Mouse (Mus musculus) lung, postnatal 25 days (tissue): ENCODE measurements around the gene Hirip3.

ENCODE experiments used
- DNase-seq: peaks from one replicate; pipeline ENCODE4 v3.0.0; 2022; ENCODE audit warnings: low spot score

Gene Hirip3

DNA sequence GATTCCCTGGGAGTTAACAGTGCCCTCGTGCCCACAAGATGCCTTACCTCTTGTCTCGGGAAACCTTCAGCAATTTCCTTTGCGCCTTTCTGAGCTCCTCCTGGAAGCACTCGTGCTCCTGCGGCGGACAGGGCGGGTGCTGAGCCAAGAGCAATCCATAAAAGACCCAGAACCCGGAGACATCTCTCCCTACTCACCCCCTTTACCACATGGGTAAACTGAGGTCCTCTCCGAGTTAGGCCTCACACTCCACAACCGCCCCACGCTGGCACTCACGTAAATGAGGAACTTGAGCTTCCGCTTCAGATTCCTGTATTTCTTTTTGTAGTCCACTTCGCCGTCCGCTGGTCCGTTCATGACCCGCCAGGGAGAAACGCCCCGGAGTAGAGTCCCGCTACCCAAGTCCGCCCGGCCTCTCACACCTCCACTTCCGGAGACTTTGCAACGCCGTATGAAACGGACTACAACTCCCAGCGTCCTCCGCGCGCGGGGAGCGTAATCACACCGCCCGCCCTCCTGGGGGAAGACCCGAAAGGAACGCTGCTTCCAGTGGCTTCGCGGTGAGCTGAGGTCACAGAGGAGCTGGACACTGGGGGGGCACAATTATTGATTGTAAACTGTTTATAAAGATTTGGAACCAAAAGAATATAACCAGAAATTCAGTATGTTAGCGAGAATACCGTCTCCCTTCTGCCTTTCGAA lies at the start of gene Hirip3:
Hirip3 (plus strand) TSS at position 544 of the 702 bp plus-strand sequence.
- peak; percentile 97 for DNase-seq

GRCm38 (mm10) chr7:126815726-126816222 lies 46.0 kb upstream of the Hirip3 start:
- DNase-seq: no peak

DNA sequence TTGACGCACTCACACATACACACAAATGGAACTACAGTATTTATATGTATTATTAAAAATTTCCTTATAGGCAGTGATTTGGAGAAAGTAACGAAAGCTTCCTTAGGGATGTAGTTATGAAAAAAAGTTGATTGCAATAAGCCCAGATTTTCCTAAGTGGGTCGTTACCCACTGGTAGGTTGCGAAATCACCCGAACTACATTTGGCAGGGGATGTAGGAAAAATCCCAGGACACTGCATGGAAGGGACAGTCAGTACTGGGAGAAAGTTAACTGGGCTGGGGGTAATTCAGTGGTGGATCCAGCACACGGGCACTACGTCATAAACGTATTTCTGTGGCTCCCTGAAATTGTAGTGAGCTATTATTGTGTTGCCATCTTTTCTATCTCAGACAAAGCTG lies 45.3 kb upstream of the Hirip3 start:
- peak; percentile 47 for DNase-seq

DNA sequence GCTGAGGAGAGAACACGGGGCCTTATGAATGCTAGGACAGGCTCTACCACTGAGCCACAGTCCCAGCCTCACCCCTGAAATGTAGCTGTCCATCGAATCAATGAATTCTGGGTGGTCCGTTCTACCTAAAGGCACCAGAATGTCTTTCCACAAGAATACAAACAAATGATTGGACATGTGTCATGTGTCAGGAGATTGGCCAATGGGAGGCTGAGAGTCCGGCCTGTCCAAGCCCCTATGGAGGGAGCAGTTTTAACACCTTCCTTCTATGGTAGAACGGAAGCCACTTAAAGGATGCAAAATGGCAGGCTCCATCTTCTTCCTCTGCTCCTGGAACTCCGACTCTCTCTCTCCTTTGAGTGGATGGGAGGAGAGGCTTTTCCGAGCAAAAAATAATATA lies 44.2 kb upstream of the Hirip3 start:
- DNase-seq: no peak

- no peak for DNase-seq
These were observed 43.0 kb upstream of the Hirip3 start for GRCm38 (mm10) chr7:126818818-126819217.

GRCm38 (mm10) chr7:126821835-126822511 lies 39.8 kb upstream of the Hirip3 start:
- DNase-seq: peak; percentile 82

DNA sequence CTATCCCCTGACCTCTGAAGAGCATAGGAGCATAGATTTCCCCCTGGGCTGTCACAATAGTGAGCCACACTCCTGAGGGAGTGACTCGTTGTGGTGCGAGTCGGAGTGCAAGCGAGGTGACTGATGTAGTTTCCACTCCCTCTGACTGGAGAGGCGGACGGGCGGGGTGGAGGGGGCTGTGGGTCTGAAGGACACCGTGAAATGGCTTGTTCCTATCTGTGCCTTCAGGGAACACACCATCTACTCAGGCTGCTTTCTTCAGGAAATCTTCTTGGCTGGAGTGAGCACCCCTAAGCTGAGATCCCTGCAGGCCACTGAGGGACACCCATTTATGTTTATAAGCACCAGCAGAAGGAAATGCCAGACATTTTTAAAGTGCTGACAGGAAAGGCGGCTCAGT lies 39.0 kb upstream of the Hirip3 start:
- DNase-seq: peak; percentile 42

DNA sequence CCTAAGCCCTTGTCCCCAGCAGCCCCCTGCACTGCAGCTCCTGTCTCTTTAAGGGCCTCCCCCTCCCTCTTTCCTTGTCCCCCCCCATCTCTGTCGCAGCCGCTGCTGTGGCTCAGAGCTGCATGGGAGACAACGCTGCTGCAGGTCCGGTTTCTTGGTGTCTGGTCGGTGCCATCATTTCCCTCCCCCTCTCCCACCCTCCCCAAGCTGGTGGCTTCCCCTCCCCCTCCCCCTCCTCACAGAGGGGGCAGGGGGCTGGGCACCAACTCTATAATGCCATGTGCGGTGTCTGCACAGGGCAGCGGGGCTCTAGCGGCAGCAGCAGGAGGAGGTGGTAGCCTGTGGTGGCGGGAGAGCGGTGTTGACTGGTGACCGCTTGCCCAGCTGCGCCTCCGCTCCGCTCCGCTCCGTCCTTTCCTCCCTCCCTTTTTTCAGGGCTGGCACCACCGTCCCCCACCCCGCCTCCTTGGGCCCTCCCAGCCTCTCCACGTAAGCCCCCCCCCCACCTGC lies 38.5 kb upstream of the Hirip3 start:
- DNase-seq: no peak

GRCm38 (mm10) chr7:126823940-126824339 lies 37.8 kb upstream of the Hirip3 start:
- no peak for DNase-seq

- DNase-seq: no peak
These were observed 36.4 kb upstream of the Hirip3 start for GRCm38 (mm10) chr7:126825403-126825802.

GRCm38 (mm10) chr7:126825952-126826351 lies 35.8 kb upstream of the Hirip3 start:
- no peak for DNase-seq

- no peak for DNase-seq
These were observed 30.2 kb upstream of the Hirip3 start, which contains the start of gene 4930451I11Rik for GRCm38 (mm10) chr7:126831539-126831938. 4930451I11Rik (minus strand) TSS chr7:126831639.

DNA sequence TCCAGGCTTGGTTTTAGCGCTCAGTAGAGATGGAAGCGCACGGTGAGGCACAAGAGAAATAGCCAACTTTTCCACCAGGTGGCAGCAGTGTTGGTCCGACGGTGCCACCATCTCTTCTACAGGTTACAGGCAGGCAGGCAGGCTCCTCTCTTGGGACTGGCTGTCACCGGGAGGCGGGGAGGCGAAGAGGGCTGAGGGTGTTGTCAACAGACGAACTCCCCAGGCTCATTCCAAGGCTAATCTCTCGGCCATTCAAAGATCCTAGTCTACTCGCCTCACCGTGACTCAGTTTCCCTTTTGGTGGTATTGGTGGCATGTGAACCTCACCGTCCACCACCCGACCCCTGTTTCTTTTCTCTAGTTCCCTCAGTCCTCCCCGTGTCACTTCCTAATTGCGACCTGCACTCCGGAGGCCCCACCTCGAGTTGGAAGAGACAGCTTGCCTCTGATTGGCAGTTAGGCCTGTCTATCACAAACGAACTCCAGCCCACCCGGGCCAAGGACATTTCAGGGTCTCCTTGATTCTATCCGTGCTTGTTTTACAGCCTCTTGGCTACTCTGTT lies 29.7 kb upstream of the Hirip3 start:
- peak; percentile 86 for DNase-seq

DNA sequence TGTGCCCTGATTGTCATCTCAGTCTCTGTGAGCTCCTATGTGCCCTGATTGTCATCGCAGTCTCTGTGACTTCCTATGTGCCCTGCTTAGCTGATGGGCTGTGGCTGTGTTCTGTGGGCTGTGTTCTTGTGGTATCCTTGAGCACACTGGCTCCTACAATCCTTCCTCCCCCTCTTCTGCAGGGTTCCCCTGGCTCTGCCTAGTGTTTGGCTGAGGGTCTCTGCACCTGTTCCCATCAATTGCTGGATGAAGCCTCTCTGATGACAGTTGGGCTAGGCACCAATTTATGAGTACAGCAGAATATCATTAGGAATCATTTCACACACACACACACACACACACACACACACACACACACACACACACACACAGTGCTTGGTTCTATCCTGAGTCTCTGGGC lies 28.5 kb upstream of the Hirip3 start:
- no peak for DNase-seq

- no peak for DNase-seq
These were observed 18.5 kb upstream of the Hirip3 start for GRCm38 (mm10) chr7:126843276-126843675.

- no peak for DNase-seq
These were observed 16.3 kb upstream of the Hirip3 start for GRCm38 (mm10) chr7:126845516-126845915.

GRCm38 (mm10) chr7:126847116-126847420 lies 14.7 kb upstream of the Hirip3 start, which contains the start of gene Doc2a:
Doc2a (plus strand) TSS chr7:126847416.
- DNase-seq: no peak

DNA sequence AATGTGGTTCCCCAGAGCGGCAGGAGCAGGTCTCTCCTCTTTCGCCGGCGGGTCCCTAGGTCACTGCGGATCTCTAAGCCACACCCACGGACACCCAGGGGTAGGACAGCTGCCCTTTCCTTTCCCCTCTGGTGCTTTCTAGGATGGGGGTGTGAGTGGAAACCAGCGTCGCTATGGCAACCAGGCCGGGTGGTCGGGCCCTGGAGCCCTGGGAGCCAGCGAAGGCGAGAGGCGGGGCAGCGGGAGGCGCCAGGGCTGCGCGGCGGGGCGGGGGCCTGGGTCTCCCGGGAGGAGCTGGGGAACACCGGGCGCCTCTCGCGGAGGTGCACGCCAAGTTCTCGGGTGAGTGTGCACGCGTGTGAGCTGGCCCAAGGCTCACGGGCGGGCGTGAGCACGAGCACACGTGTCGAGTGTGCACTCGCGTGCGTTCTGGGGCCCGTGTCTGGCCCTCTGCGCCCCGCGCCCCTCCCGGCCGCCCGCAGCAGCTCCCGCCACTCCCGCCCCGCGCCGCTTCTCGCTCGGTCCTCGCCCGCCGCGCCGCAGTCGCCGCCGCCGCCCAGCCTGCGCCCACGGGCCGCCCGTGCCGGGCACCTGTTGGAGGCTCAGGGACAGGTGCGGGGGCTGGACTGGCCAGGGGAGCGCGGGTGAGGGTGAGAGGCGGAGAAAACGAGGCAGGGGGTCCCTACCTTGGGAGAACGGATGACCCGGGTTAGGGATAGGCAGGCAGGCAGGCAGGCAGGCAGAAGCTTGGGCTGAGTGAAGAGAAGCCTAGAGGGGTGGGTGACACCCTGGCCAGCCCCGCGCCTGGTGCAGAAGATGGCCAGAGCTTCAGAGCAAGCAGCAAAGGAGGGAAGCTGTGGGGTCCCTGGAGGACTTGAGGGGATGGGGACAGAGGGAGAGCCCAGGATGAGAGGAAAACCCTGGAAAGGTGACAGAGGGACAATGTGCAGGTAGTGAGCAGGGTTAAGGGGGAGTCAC lies 14.1 kb upstream of the Hirip3 start:
- DNase-seq: no peak

GRCm38 (mm10) chr7:126848794-126849193 lies 13.0 kb upstream of the Hirip3 start:
- DNase-seq: no peak

GRCm38 (mm10) chr7:126850161-126850560 lies 11.6 kb upstream of the Hirip3 start:
- no peak for DNase-seq

GRCm38 (mm10) chr7:126851192-126851591 lies 10.6 kb upstream of the Hirip3 start:
- no peak for DNase-seq

DNA sequence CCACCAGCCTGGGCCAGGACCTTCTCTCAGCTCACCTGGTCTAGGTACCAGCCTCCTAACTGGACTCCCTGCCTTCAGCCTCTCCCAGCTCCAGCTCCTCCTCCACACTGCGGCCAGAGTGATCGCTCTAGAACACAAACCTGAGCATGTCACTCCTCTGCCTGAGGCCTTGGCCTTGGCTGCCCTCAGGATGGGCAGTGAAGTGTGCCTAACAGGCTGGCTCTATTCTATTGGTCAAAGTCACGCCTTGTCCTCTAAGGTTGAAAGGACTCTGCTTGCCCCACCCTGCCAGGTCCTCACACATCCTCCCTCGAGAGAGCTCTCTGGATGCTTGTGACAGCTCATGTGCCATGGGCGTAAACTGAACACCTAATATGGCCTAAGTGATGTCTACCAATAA lies 8.3 kb upstream of the Hirip3 start:
- peak; percentile 35 for DNase-seq
